Mouse (Mus musculus): ENCODE measurements around the gene Rnf10.

Rnf10 gene

GRCm38 (mm10) chr5:115194626-115195221 is 78.0 kb downstream of the Rnf10 start:
- no peak for DNase-seq (ENCODE audit: low spot score in 2 of 2)

GRCm38 (mm10) chr5:115193669-115194625 is 78.8 kb downstream of the Rnf10 start, which contains the start of gene Cabp1:
Cabp1 (minus strand) TSS chr5:115194381.
- no peak for DNase-seq (ENCODE audit: low spot score in 2 of 2)

- no peak for DNase-seq (ENCODE audit: low spot score in 2 of 2)
Observed at GRCm38 (mm10) chr5:115193226-115193625, 79.5 kb downstream of the Rnf10 start.

GRCm38 (mm10) chr5:115192828-115193195 is 79.9 kb downstream of the Rnf10 start:
- DNase-seq (ENCODE audit: low spot score in 2 of 2) = no peak

- DNase-seq (ENCODE audit: low spot score in 2 of 2) = no peak
Observed at GRCm38 (mm10) chr5:115191880-115192827, 80.5 kb downstream of the Rnf10 start.
